Mouse (Mus musculus): ENCODE measurements at regions not wholly inside any gene's neighbourhood (a gene's known extent, or its start where the extent isn't known, plus 50 kb on each side); places are given as distances from the start of the nearest gene placed in this dataset.

DNA sequence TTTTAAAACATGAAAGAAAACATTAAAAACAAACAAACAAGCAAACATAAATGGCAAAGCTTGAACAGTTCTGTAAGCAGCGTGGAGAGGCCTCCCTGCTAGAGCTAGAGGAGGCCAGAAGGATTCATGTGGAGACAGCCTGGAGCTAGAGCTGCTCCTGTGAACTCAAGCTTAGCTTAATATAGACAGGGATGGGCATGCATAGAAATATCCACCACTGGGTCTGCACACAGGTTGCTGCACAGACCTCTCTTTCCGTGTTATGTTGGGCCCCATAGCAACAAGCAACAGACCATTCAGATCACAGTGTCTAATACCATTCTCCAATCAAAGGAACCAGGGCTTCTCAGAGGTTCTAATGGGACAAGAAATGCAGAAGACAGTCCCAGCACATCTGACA, 122.9 kb upstream of the Magi3 start:
- Histone ChIP-seq H3K27ac (replicated peaks) (peak overlapping the region; percentile 76), H3K9ac (replicated peaks) (no peak overlapping the region), H3K27me3 (no peaks in the 10 kb centered on the region), H3K4me2 (replicated peaks) (no peak overlapping the region), H3K9me3 (no peaks in the 10 kb centered on the region), H3K4me3 (no peak overlapping the region), H3K36me3 (no peaks in the 10 kb centered on the region), H3K4me1 (peaks cover 12% of the 10 kb centered on the region; the same call in 1 of the 2 replicates)
- ATAC-seq (replicated peaks), result no peak; the same call in 1 of the 2 replicates
- 69% methylated on average over 2 of the region's 2 CpGs for WGBS

- no peaks in the 10 kb centered on the region for H3K9me3 ChIP-seq
- ATAC-seq (replicated peaks), result peak; percentile 46; the same call in 1 of the 2 replicates
- H3K36me3 ChIP-seq, result no peaks in the 10 kb centered on the region
- H3K9ac ChIP-seq (replicated peaks), result no peak overlapping the region
- H3K4me2 ChIP-seq (replicated peaks), result no peak overlapping the region; the same call in 1 of the 2 replicates
- 36% methylated on average over 6 of the region's 6 CpGs for WGBS
- H3K4me1 ChIP-seq, result peaks cover 19% of the 10 kb centered on the region
- no peak overlapping the region for H3K4me3 ChIP-seq
- no peaks in the 10 kb centered on the region for H3K27me3 ChIP-seq
- H3K27ac ChIP-seq (replicated peaks), result peak overlapping the region; percentile 76
Observed at GRCm38 (mm10) chr3:104342220-104342619, 122.0 kb upstream of the Magi3 start.

GRCm38 (mm10) chr3:104340331-104340730, 120.2 kb upstream of the Magi3 start:
- Histone ChIP-seq H3K9ac (replicated peaks) (no peak overlapping the region), H3K4me1 (peaks cover 30% of the 10 kb centered on the region), H3K4me2 (replicated peaks) (no peak overlapping the region), H3K9me3 (no peaks in the 10 kb centered on the region), H3K4me3 (no peak overlapping the region), H3K27me3 (no peaks in the 10 kb centered on the region), H3K36me3 (no peaks in the 10 kb centered on the region), H3K27ac (replicated peaks) (no peak overlapping the region)
- 70% methylated on average over 2 of the region's 2 CpGs for WGBS
- ATAC-seq (replicated peaks), result no peak

GRCm38 (mm10) chr3:104336867-104337266, 116.7 kb upstream of the Magi3 start:
- Histone ChIP-seq H3K4me1 (peaks cover 18% of the 10 kb centered on the region), H3K27ac (replicated peaks) (peak overlapping the region; percentile 56), H3K27me3 (no peaks in the 10 kb centered on the region), H3K36me3 (no peaks in the 10 kb centered on the region), H3K9me3 (no peaks in the 10 kb centered on the region), H3K4me2 (replicated peaks) (no peak overlapping the region), H3K9ac (replicated peaks) (no peak overlapping the region), H3K4me3 (no peak overlapping the region)
- peak; percentile 44; the same call in 1 of the 2 replicates for ATAC-seq (replicated peaks)
- 35% methylated on average over 5 of the region's 5 CpGs for WGBS

DNA sequence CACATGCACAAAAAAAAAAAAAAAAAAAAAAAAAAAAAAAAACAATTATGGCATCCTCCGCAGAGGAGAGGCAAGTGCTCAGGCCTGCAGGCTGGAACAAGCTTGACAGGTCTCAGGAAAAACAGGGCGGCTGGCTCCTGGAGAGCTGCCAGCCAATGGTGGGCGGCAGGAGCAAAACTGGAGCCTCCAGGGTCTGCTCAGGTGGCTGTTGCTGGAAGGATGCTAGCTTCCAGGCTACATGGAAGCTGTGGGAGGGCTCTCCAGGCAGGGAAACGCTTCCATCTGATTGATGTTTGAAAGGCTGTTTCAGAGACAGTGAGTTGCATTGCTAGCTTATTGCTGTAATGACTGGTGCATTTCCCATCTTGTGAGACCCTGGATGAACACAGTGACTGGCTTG, 116.1 kb upstream of the Magi3 start:
- Histone ChIP-seq H3K4me1 (peaks cover 18% of the 10 kb centered on the region), H3K36me3 (no peaks in the 10 kb centered on the region), H3K27me3 (no peaks in the 10 kb centered on the region), H3K4me3 (no peak overlapping the region), H3K27ac (replicated peaks) (peak overlapping the region; percentile 56), H3K4me2 (replicated peaks) (no peak overlapping the region), H3K9ac (replicated peaks) (no peak overlapping the region), H3K9me3 (no peaks in the 10 kb centered on the region)
- WGBS, result 21% methylated on average over 4 of the region's 4 CpGs
- peak; percentile 36 for ATAC-seq (replicated peaks)

DNA sequence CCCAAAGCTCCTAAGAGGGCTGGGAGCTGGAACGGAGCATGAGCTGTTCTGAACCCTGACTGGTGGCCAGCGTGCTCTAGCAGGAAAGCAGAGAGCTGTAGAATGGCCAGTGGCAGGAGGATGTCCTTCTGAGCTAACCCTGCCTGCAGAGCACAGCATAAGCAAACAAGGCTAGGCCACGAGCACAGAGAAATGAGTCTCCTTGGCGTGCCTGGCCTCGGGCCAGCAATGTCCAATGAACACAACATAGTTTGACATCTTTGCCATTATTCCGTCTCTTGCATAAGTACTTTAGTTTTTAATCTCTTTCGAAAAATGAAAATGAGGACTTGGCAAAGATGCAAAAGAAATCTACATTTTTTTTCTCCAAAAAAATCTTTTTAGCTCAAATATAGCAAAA, 114.6 kb upstream of the Magi3 start:
- Histone ChIP-seq H3K36me3 (no peaks in the 10 kb centered on the region), H3K9ac (replicated peaks) (no peak overlapping the region), H3K4me3 (no peak overlapping the region), H3K27ac (replicated peaks) (no peak overlapping the region), H3K9me3 (no peaks in the 10 kb centered on the region), H3K4me2 (replicated peaks) (no peak overlapping the region), H3K4me1 (peaks cover 18% of the 10 kb centered on the region), H3K27me3 (no peaks in the 10 kb centered on the region)
- no peak for ATAC-seq (replicated peaks)
- 71% methylated on average over 7 of the region's 7 CpGs for WGBS

GRCm38 (mm10) chr3:104333345-104333744, 113.2 kb upstream of the Magi3 start:
- Histone ChIP-seq H3K4me3 (no peak overlapping the region), H3K36me3 (no peaks in the 10 kb centered on the region), H3K9ac (replicated peaks) (no peak overlapping the region), H3K4me1 (peaks cover 18% of the 10 kb centered on the region), H3K4me2 (replicated peaks) (no peak overlapping the region), H3K27ac (replicated peaks) (no peak overlapping the region), H3K9me3 (no peaks in the 10 kb centered on the region), H3K27me3 (no peaks in the 10 kb centered on the region)
- WGBS, result 69% methylated on average over 10 of the region's 10 CpGs
- ATAC-seq (replicated peaks), result no peak

GRCm38 (mm10) chr3:104330646-104331045, 110.5 kb upstream of the Magi3 start:
- H3K36me3 ChIP-seq, result no peaks in the 10 kb centered on the region
- ATAC-seq (replicated peaks), result no peak
- H3K27me3 ChIP-seq, result no peaks in the 10 kb centered on the region
- no peak overlapping the region for H3K27ac ChIP-seq (replicated peaks)
- WGBS, result 89% methylated on average over 6 of the region's 6 CpGs
- no peak overlapping the region for H3K4me2 ChIP-seq (replicated peaks)
- no peak overlapping the region for H3K9ac ChIP-seq (replicated peaks)
- H3K4me3 ChIP-seq, result no peak overlapping the region
- H3K4me1 ChIP-seq, result no peaks in the 10 kb centered on the region; the same call in 1 of the 2 replicates
- H3K9me3 ChIP-seq, result no peaks in the 10 kb centered on the region

GRCm38 (mm10) chr3:104327829-104328228, 107.7 kb upstream of the Magi3 start:
- ATAC-seq (replicated peaks), result no peak
- Histone ChIP-seq H3K27ac (replicated peaks) (no peak overlapping the region), H3K9me3 (no peaks in the 10 kb centered on the region), H3K27me3 (no peaks in the 10 kb centered on the region), H3K4me3 (no peak overlapping the region), H3K36me3 (no peaks in the 10 kb centered on the region), H3K4me2 (replicated peaks) (no peak overlapping the region), H3K9ac (replicated peaks) (no peak overlapping the region), H3K4me1 (no peaks in the 10 kb centered on the region; the same call in 1 of the 2 replicates)
- 98% methylated on average over 1 of the region's 1 CpGs for WGBS

DNA sequence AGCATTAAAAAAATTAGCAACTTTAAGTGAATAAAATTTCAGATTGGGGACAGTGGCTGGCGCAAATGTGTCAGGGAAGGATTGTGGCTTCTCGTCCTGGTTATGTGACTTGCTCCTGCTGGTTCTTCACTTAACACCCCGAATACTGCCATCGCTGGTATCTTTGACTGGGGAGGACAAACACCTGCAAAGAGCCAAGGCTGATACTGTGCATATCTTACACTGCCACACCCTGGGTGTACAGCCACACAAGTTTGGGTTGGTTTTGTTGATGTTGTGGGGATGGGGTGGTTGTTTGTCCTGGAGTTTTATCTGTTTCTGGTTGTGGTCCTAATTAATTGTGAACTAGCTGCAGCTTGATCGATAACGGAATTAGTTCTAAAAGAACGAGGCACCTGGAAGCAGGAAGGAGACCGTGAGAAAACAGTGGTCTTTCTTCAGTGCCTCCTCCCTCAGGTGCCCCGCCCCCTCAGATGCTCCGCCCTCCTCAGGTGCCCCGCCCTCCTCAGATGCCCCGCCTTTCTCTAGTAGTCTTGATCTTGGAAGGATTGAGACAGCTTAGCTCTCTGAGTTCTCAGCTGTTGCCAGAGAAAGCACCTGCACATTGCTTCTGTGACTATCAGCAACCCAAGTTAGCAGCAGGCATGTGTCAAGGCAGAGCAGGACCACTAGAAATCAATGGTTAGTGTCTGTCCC, 107.0 kb upstream of the Magi3 start:
- no peak overlapping the region for H3K4me2 ChIP-seq (replicated peaks)
- WGBS, result 86% methylated on average over 12 of the region's 12 CpGs

GRCm38 (mm10) chr3:104322591-104322990, 102.4 kb upstream of the Magi3 start:
- H3K27me3 ChIP-seq, result no peaks in the 10 kb centered on the region
- no peak overlapping the region for H3K4me3 ChIP-seq
- no peaks in the 10 kb centered on the region for H3K9me3 ChIP-seq
- peaks cover 17% of the 10 kb centered on the region for H3K4me1 ChIP-seq
- no peak overlapping the region for H3K27ac ChIP-seq (replicated peaks)
- H3K4me2 ChIP-seq (replicated peaks), result no peak overlapping the region
- ATAC-seq (replicated peaks), result no peak
- no peak overlapping the region for H3K9ac ChIP-seq (replicated peaks)
- H3K36me3 ChIP-seq, result no peaks in the 10 kb centered on the region
- WGBS, result 78% methylated on average over 2 of the region's 2 CpGs

More for the DNA sequence above, 107.0 kb upstream of the Magi3 start:
- no peak overlapping the region for H3K27ac ChIP-seq (replicated peaks)
- H3K9me3 ChIP-seq, result no peaks in the 10 kb centered on the region
- no peak overlapping the region for H3K9ac ChIP-seq (replicated peaks)
- no peak overlapping the region for H3K4me3 ChIP-seq
- no peaks in the 10 kb centered on the region for H3K36me3 ChIP-seq
- H3K27me3 ChIP-seq, result no peaks in the 10 kb centered on the region
- no peaks in the 10 kb centered on the region for H3K4me1 ChIP-seq
- no peak for ATAC-seq (replicated peaks)

DNA sequence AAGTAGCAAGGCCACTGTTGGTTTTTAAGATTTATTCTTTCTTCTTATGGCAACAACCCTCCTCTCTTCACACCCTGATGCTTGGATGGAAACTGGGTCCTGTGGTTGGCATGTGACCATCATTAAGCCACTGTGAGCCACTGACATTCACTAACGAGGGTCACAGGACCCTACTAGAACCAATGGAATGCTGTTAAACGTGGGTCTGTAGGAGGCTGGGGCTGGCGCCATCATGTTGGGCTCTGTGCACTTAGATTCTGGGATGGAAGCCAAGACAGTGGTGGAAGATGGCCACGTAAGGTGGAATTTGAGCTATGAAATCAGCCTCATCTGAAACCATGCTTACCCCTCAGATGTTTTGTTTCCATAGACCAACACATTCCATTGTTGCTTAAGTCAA, 100.2 kb upstream of the Magi3 start:
- no peaks in the 10 kb centered on the region for H3K36me3 ChIP-seq
- H3K4me3 ChIP-seq, result no peak overlapping the region
- 45% methylated on average over 4 of the region's 4 CpGs for WGBS
- H3K4me1 ChIP-seq, result peaks cover 28% of the 10 kb centered on the region
- no peaks in the 10 kb centered on the region for H3K27me3 ChIP-seq
- no peaks in the 10 kb centered on the region for H3K9me3 ChIP-seq
- H3K27ac ChIP-seq (replicated peaks), result no peak overlapping the region
- no peak for ATAC-seq (replicated peaks)
- no peak overlapping the region for H3K9ac ChIP-seq (replicated peaks)
- H3K4me2 ChIP-seq (replicated peaks), result no peak overlapping the region

- Histone ChIP-seq H3K27ac (replicated peaks) (peak overlapping the region; percentile 58), H3K27me3 (no peaks in the 10 kb centered on the region), H3K4me2 (replicated peaks) (no peak overlapping the region), H3K4me3 (no peak overlapping the region), H3K4me1 (peaks cover 28% of the 10 kb centered on the region), H3K9ac (replicated peaks) (no peak overlapping the region), H3K9me3 (no peaks in the 10 kb centered on the region), H3K36me3 (no peaks in the 10 kb centered on the region)
- WGBS, result 32% methylated on average over 6 of the region's 6 CpGs
- ATAC-seq (replicated peaks), result peak; percentile 69
Observed at GRCm38 (mm10) chr3:104319377-104319776, 99.2 kb upstream of the Magi3 start.
